Mouse (Mus musculus) midbrain, postnatal 0 days (tissue): ENCODE results near the gene Gm11146. TPM values are rescaled to one million over a fixed set of nuclear protein-coding genes. Genes with fewer than 3 reads are reported as not detected.

ENCODE experiments used
- ATAC-seq: fragments of 200-750 bp; cut with Nextera tagmentation; 2 replicates; pipeline ENCODE4 v1.8.0; 2017; ENCODE audit warnings: moderate number of reproducible peaks, mild to moderate bottlenecking, moderate TSS enrichment, moderate library complexity; ENCODE audit not compliant: low FRiP score
- DNase-seq: peaks from one replicate; pipeline ENCODE4 v3.0.0-alpha.2; 2015; ENCODE audit warnings: low spot score
- H3K27ac ChIP-seq: fragments of 300-500 bp; sonication (generic); 2 replicates; pipeline ENCODE4 v1.5.1; 2014; ENCODE audit warnings: low read depth, mild to moderate bottlenecking, low read length, mixed read lengths
- H3K27me3 ChIP-seq: fragments of 300-500 bp; sonication (generic); 2 replicates; pipeline ENCODE4 v1.6.1; 2014; ENCODE audit warnings: low read length, control low read depth, mixed read lengths; ENCODE audit not compliant: insufficient read depth
- H3K36me3 ChIP-seq: fragments of 300-500 bp; sonication (generic); 2 replicates; pipeline ENCODE4 v1.6.1; 2014; ENCODE audit warnings: low read length, control low read depth, mixed read lengths; ENCODE audit not compliant: insufficient read depth
- H3K4me1 ChIP-seq: fragments of 300-500 bp; sonication (generic); 2 replicates; pipeline ENCODE4 v1.6.1; 2014; ENCODE audit warnings: mild to moderate bottlenecking, control low read depth, antibody characterized with exemption, low read length, mixed read lengths; ENCODE audit not compliant: insufficient read depth
- H3K4me2 ChIP-seq: fragments of 300-500 bp; sonication (generic); 2 replicates; pipeline ENCODE4 v1.6.1; 2014; ENCODE audit warnings: low read depth, mild to moderate bottlenecking, low read length, mixed read lengths; ENCODE audit not compliant: poor library complexity, severe bottlenecking
- H3K4me3 ChIP-seq: fragments of 300-500 bp; sonication (generic); 2 replicates; pipeline ENCODE4 v1.5.1; 2014; ENCODE audit warnings: low read depth, mild to moderate bottlenecking, low read length, moderate library complexity
- H3K9ac ChIP-seq: fragments of 300-500 bp; sonication (generic); replicated peaks from 2 replicates; pipeline ENCODE4 v1.6.1; 2014; ENCODE audit warnings: mild to moderate bottlenecking, low read length, moderate library complexity, mixed read lengths; ENCODE audit not compliant: poor library complexity, severe bottlenecking
- H3K9me3 ChIP-seq: fragments of 300-500 bp; sonication (generic); 2 replicates; pipeline ENCODE4 v1.6.1; 2016; ENCODE audit warnings: low read length, control low read depth
- CTCF ChIP-seq: IDR thresholded peaks from 2 replicates; pipeline ENCODE4 v1.5.1; 2016; ENCODE audit warnings: antibody characterized with exemption, mild to moderate bottlenecking
- WGBS: fragments of 180-500 bp; shearing (Covaris S2); extraction: QIAGEN DNeasy Blood & Tissue Kit; methylation state at CpG from one replicate; pipeline ENCODE4 v1.1.7; 2014; 5-methylcytosine and 5-hydroxymethylcytosine counted together
- polyA plus RNA-seq: library from polyadenylated mRNA; unstranded; fragments of >200 nt; fragmentation: Nextera tagmentation; extraction: Ambion mirVana; gene quantifications from 2 replicates; pipeline ENCODE4 v1.2.1, GENCODE M21; 2015
- total RNA-seq: library from RNA; depleted of rRNA; stranded (reverse); fragments of >200 nt; gene quantifications from 2 replicates; pipeline ENCODE4 v1.2.3, GENCODE M21; 2014; rRNA removed

Gene Gm11146
- not detected in 2 replicates for total RNA-seq
- not detected in 2 replicates for polyA plus RNA-seq

DNA sequence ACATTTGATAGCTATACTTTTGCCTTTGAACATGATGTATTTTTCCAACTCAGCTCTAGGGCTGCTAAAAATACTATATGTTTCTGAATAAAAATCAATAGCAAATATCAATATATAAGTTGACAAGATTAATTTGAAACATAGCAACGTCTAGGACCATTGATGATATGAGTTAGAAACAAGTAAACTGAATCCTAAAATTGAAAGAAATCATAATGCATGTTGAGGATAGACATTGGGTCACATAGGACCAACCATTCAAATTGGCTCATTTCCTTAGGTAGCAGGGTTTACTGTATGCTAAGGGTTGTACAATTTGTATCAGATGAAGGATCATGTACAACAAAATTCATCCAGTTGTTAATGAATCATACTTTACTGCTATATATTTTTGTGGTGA, at the start of gene Gm11146:
Gene Gm11146, minus strand, starts transcription at position 101 of the 400 bp plus-strand sequence.
- no peak for TF ChIP-seq CTCF
- Histone ChIP-seq H3K4me3 (no peak within 1 kb of the TSS), H3K27ac (no peak within 1 kb of the TSS), H3K27me3 (no peaks in the 10 kb centered on the region), H3K9ac (no peak within 1 kb of the TSS), H3K4me2 (no peak within 1 kb of the TSS), H3K9me3 (no peaks in the 10 kb centered on the region), H3K36me3 (no peaks in the 10 kb centered on the region; the same call in 1 of the 2 replicates), H3K4me1 (no peaks in the 10 kb centered on the region)
- no peak for ATAC-seq
- WGBS = 89% methylated on average over 1 of the region's 1 CpGs
- DNase-seq = no peak

DNA sequence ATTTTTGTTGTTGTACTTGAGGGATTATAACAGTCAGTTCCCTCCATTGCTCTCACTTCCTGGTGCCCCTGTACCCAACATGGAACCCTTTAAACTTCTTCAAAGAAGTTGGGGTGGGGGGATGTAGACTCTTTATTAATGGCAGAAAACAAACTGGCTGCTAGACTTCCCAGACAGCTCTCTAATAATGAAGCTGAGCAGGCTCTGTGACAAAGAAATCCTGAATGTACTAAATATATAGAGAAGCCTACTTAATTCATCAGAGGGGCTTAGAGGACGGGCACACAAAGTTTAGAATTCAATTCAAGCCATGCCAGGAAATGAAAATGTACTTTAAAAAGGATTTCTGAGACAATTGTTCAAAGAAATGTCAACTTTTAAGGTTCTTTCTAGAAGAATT, 48.7 kb upstream of the Gm11146 start:
- no peak for ATAC-seq
- no peak for DNase-seq
- Histone ChIP-seq H3K4me3 (no peak overlapping the region), H3K4me2 (no peak overlapping the region), H3K27me3 (no peaks in the 10 kb centered on the region), H3K9ac (no peak overlapping the region), H3K9me3 (no peaks in the 10 kb centered on the region), H3K4me1 (no peaks in the 10 kb centered on the region), H3K27ac (peak overlapping the region; percentile 62; the same call in 1 of the 2 replicates), H3K36me3 (no peaks in the 10 kb centered on the region)
- 53% methylated on average over 1 of the region's 1 CpGs for WGBS
- no peak for TF ChIP-seq CTCF

DNA sequence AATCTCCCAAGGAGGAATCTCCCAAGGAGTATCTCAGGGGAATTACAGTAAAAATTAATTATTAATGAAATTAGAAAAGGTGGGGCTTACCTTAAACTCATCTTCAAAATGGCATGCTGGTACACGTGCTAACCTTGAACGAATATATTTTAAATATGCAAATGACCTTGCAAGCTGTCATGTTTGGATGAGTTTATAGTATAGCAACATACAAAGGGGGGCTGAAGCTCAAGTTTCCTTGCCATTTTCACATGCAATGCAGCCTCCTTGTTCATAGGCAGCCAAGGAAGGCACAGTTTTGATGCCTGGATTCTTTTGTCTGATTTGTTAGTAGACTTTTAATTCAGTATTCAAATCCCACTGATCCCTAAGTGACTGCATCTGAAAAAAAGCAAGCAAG, 47.1 kb upstream of the Gm11146 start:
- WGBS = 18% methylated on average over 2 of the region's 2 CpGs
- no peak overlapping the region for H3K4me2 ChIP-seq

GRCm38 (mm10) chr16:77648181-77648580, 46.3 kb upstream of the Gm11146 start:
- ATAC-seq = no peak
- Histone ChIP-seq H3K27ac (peak overlapping the region; percentile 71), H3K4me3 (no peak overlapping the region), H3K9ac (peak overlapping the region; percentile 44; the same call in 1 of the 2 replicates), H3K4me2 (peak overlapping the region; percentile 42), H3K9me3 (no peaks in the 10 kb centered on the region), H3K36me3 (no peaks in the 10 kb centered on the region), H3K27me3 (no peaks in the 10 kb centered on the region), H3K4me1 (peaks cover 2% of the 10 kb centered on the region; the same call in 1 of the 2 replicates)
- DNase-seq = peak; percentile 46
- no peak for TF ChIP-seq CTCF
- 17% methylated on average over 2 of the region's 2 CpGs for WGBS

More for the DNA sequence above, 47.1 kb upstream of the Gm11146 start:
- H3K27me3 ChIP-seq = no peaks in the 10 kb centered on the region
- no peaks in the 10 kb centered on the region for H3K36me3 ChIP-seq
- peak overlapping the region; percentile 52 for H3K27ac ChIP-seq
- no peak for DNase-seq
- H3K4me3 ChIP-seq = no peak overlapping the region
- TF ChIP-seq CTCF = no peak
- ATAC-seq = no peak
- H3K9me3 ChIP-seq = no peaks in the 10 kb centered on the region
- H3K4me1 ChIP-seq = no peaks in the 10 kb centered on the region
- no peak overlapping the region for H3K9ac ChIP-seq

DNA sequence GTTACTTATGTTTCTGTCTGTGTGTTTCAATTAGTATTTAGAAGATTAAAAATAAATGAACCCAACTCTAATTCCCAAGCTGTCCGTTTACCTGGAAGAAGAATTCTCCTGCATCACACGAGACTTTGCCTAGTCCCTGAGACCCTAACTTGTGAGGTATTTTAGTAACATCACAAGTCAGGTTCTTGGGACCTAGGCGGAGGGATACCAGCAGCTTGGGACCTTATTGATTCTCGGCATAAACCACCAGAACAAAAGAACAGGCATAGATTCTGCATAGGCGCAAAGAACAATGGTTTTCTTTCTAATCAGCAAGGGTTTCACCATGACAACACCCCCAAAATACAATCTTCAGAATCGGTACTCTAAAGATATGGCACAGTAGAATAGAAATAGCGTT, 44.3 kb upstream of the Gm11146 start:
- H3K36me3 ChIP-seq = no peaks in the 10 kb centered on the region
- no peaks in the 10 kb centered on the region for H3K27me3 ChIP-seq
- ATAC-seq (no peak), DNase-seq (peak; percentile 82)
- 25% methylated on average over 7 of the region's 7 CpGs for WGBS
- peak overlapping the region; percentile 52 for H3K9ac ChIP-seq
- peak overlapping the region; percentile 67 for H3K4me2 ChIP-seq
- no peaks in the 10 kb centered on the region for H3K9me3 ChIP-seq
- H3K27ac ChIP-seq = peak overlapping the region; percentile 82
- TF ChIP-seq CTCF = no peak
- peak overlapping the region; percentile 35 for H3K4me3 ChIP-seq
- peaks cover 4% of the 10 kb centered on the region; the same call in 1 of the 2 replicates for H3K4me1 ChIP-seq

DNA sequence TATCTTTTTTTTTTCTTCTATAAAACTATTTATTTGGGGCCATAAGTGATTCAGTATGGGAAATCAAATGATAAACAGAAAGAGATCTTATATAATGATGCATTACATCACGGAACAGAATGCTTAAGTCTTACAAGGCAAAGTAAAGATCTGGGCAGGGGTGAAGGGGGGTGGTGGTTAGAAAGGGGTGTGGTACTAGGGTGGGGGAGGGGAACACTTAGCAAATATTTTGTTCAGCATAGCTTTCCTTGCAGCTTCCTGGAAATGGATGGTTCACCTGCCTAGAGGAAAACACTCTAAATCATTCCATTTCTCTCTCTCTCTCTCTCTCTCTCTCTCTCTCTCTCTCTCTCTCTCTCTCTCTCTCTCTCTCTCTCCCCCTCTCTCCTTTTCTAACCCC, 43.1 kb upstream of the Gm11146 start:
- TF ChIP-seq CTCF = no peak
- H3K4me2 ChIP-seq = peak overlapping the region; percentile 67
- H3K4me3 ChIP-seq = peak overlapping the region; percentile 42
- H3K9me3 ChIP-seq = no peaks in the 10 kb centered on the region
- no peak for ATAC-seq
- no peaks in the 10 kb centered on the region for H3K36me3 ChIP-seq
- DNase-seq = peak; percentile 63
- 9% methylated on average over 1 of the region's 1 CpGs for WGBS
- H3K27ac ChIP-seq = peak overlapping the region; percentile 71
- H3K27me3 ChIP-seq = no peaks in the 10 kb centered on the region
- peaks cover 4% of the 10 kb centered on the region; the same call in 1 of the 2 replicates for H3K4me1 ChIP-seq
- H3K9ac ChIP-seq = peak overlapping the region; percentile 48; the same call in 1 of the 2 replicates
